Mouse (Mus musculus) C2C12 (cell line): ENCODE data around the gene Lhx6. TPM values are rescaled to one million over a fixed set of nuclear protein-coding genes. Genes with fewer than 3 reads are reported as not detected.

ENCODE experiments used
- H3K27me3 ChIP-seq: one replicate; pipeline ENCODE4 v1.6.1; 2011; ENCODE audit not compliant: control insufficient read depth, insufficient read depth, insufficient read length
- H3K36me3 ChIP-seq: one replicate; pipeline ENCODE4 v1.6.1; 2011; ENCODE audit not compliant: control insufficient read depth, insufficient read depth
- H3K4me3 ChIP-seq: one replicate; pipeline ENCODE4 v1.5.1; 2011; ENCODE audit warnings: mild to moderate bottlenecking, control low read depth; ENCODE audit not compliant: poor library complexity, insufficient read depth, severe bottlenecking
- H3K79me2 ChIP-seq: one replicate; pipeline ENCODE4 v1.6.1; 2011; ENCODE audit not compliant: control insufficient read depth, insufficient read depth
- H3K79me3 ChIP-seq: one replicate; pipeline ENCODE4 v1.6.1; 2011; ENCODE audit warnings: low read depth, control low read depth
- H3ac ChIP-seq: one replicate; pipeline ENCODE3; 2011; ENCODE audit warnings: low read depth; ENCODE audit not compliant: control insufficient read depth, insufficient read length
- CEBPB ChIP-seq: IDR thresholded peaks from one replicate; pipeline ENCODE4 v1.6.1; 2011; ENCODE audit warnings: low read depth, mild to moderate bottlenecking, control low read depth, moderate library complexity
- CTCF ChIP-seq: IDR thresholded peaks from one replicate; pipeline ENCODE4 v1.5.1; 2011; ENCODE audit not compliant: control insufficient read depth, insufficient read depth, insufficient read length
- FOSL1 ChIP-seq: IDR thresholded peaks from one replicate; pipeline ENCODE4 v1.8.0; 2011; ENCODE audit warnings: mild to moderate bottlenecking, low read length; ENCODE audit not compliant: poor library complexity, insufficient read depth, severe bottlenecking
- MAX ChIP-seq: IDR thresholded peaks from one replicate; pipeline ENCODE4 v1.6.1; 2011; ENCODE audit warnings: mild to moderate bottlenecking, control low read depth
- MYOD1 ChIP-seq: IDR thresholded peaks from one replicate; pipeline ENCODE4 v1.6.1; 2011; ENCODE audit warnings: low read depth; ENCODE audit not compliant: control insufficient read depth, insufficient read length
- MYOG ChIP-seq: IDR thresholded peaks from one replicate; pipeline ENCODE4 v1.6.1; 2011; ENCODE audit not compliant: control insufficient read depth, insufficient read length; ENCODE audit errors: extremely low read depth
- USF1 ChIP-seq: IDR thresholded peaks from one replicate; pipeline ENCODE4 v1.6.1; 2011; ENCODE audit warnings: low read depth, mild to moderate bottlenecking, control low read depth, moderate library complexity
- polyA plus RNA-seq: library from polyadenylated mRNA; unstranded; fragments of >200 nt; fragmentation: generic; extraction: Trizol; gene quantifications from one replicate; pipeline ENCODE4 v1.2.1, GENCODE M21; 2012; ENCODE audit warnings: missing spikeins

The Lhx6 gene
- polyA plus RNA-seq, 1 experiment: 6.6 TPM

DNA sequence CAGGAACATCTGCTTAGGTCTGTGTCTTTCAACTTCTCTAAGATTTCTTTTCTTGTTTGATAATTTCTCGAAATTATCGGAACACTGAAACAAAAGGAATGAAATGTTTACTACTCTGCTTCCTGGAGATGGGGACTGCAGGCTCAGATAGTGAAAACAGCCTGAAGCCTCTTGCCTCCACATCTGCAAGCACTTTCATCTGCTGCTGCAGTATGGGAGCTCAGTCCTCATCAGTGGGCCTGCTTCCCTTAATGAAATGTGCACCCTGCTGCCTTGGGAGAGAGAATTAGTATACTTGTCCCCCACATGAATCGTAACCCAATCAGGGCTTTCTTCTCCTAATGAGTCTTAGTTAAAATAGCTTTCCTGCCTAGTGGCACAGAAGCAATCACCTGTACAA is 23.8 kb upstream of the Lhx6 start:
- Histone ChIP-seq H3K79me2 (peaks cover 29% of the 10 kb centered on the region), H3K27me3 (no peaks in the 10 kb centered on the region), H3ac (no peak overlapping the region), H3K36me3 (peaks cover 78% of the 10 kb centered on the region), H3K4me3 (no peak overlapping the region), H3K79me3 (peaks cover 4% of the 10 kb centered on the region)
- TF ChIP-seq MYOD1 (no peak), MYOG (no peak), CEBPB (no peak), USF1 (no peak), MAX (no peak), CTCF (no peak), FOSL1 (no peak)

DNA sequence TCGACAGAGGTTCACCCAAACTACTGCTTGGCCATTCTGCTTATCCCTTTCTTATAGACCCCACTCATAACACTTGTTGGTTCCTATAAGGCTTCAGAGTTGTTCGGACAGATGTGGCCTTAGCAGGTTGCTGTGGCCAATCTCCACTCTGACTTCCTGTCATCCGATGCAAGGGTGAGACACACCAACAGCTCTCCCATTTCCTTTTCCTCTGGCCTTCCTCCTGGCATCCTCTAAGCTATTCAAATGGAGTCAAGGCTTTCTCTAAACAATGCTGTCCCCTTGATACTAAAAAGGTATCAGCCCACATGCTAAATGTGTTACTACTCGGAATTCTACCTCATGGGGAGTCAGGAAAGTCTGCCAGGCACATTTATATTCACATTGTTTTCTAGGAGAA is 22.8 kb upstream of the Lhx6 start:
- Histone ChIP-seq H3K4me3 (no peak overlapping the region), H3K79me3 (no peaks in the 10 kb centered on the region), H3K27me3 (no peaks in the 10 kb centered on the region), H3ac (no peak overlapping the region), H3K79me2 (peaks cover 18% of the 10 kb centered on the region), H3K36me3 (peaks cover 78% of the 10 kb centered on the region)
- TF ChIP-seq MYOG (no peak), FOSL1 (no peak), MAX (no peak), USF1 (no peak)

DNA sequence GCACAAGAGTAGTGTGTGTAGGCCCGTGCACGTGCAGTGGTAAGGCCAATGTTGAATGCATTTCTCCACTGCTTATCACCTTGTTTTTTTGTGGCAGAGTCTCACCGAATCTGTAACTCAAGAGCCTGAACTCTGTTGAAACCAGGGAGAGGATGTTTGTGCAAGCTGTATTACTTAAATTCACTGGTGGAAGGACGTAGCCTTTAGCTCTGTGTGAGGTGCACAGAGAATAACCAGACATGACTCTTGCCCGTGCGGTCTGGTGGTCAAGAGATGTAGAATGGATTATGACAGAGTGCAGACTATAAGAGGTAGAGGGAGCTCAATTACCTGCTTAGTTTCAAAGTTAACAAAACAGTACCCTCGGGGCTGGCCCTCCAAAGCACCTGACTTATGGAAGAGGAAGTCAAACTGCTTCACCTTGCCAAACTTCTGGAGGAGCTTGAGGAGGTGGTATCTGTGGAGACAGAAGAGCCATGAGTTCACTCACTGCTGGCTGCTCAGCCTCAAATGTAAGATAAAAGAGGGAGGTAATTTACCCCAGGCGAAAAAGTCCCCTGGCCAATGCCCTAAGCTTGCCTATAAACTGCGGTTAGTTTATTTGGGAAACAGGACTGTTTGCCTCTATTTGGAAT is 21.7 kb upstream of the Lhx6 start:
- Histone ChIP-seq H3K79me3 (no peaks in the 10 kb centered on the region), H3ac (no peak overlapping the region), H3K4me3 (no peak overlapping the region), H3K27me3 (no peaks in the 10 kb centered on the region), H3K36me3 (peaks cover 76% of the 10 kb centered on the region), H3K79me2 (peaks cover 18% of the 10 kb centered on the region)
- TF ChIP-seq MYOG (no peak), CEBPB (no peak), CTCF (no peak), MYOD1 (no peak), MAX (no peak), FOSL1 (no peak), USF1 (no peak)

DNA sequence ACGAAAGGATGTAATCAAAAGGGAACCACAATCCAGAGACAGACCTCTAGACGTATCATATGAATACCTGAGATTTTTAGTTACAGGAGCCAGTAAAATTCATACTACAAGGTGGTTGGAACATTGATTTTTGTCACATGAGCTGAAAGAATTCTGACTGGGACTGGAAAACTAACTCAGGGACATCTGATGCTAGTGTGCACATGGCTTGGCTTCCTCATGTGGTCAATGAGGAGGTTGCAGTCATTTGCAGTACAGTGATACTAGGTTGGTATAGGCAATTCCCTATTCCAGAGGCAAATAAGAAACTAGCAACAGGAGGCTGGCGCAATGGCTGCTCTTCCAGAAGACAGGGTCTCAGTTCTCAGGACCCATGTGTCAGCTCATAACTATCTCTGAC is 7.4 kb upstream of the Lhx6 start:
- Histone ChIP-seq H3K36me3 (peaks cover 16% of the 10 kb centered on the region), H3ac (no peak overlapping the region), H3K4me3 (no peak overlapping the region), H3K79me2 (no peaks in the 10 kb centered on the region), H3K27me3 (no peaks in the 10 kb centered on the region), H3K79me3 (no peaks in the 10 kb centered on the region)
- no peak for TF ChIP-seq MYOG
- no peak for TF ChIP-seq CEBPB
- no peak for TF ChIP-seq MYOD1
- no peak for TF ChIP-seq FOSL1
- TF ChIP-seq MAX: no peak
- TF ChIP-seq CTCF: no peak
- no peak for TF ChIP-seq USF1

DNA sequence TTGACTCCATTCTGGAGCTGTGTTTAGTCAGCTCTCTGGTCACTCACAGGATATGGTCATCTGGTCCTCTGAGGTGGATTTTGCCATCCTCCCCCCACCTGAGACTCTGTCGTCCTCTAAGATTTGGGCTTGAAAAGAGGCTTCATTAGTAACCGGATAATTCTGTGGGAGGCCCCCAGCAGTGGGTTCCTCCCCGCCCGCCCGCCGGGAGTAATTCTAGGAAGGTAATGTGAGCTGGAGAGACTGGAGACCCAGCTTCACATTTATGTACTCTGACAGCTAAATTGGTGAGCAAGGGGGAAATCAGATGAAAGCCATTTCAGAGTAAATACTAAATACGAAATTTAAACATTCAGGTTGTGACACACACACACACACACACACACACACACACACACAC is 3.4 kb upstream of the Lhx6 start:
- no peaks in the 10 kb centered on the region for H3K27me3 ChIP-seq
- no peak overlapping the region for H3ac ChIP-seq
- peaks cover 8% of the 10 kb centered on the region for H3K79me2 ChIP-seq
- no peaks in the 10 kb centered on the region for H3K36me3 ChIP-seq
- no peaks in the 10 kb centered on the region for H3K79me3 ChIP-seq
- H3K4me3 ChIP-seq: no peak overlapping the region
- TF ChIP-seq MAX: no peak
- TF ChIP-seq CTCF: no peak
- no peak for TF ChIP-seq USF1
- no peak for TF ChIP-seq MYOD1
- no peak for TF ChIP-seq CEBPB
- TF ChIP-seq FOSL1: no peak
- TF ChIP-seq MYOG: no peak

DNA sequence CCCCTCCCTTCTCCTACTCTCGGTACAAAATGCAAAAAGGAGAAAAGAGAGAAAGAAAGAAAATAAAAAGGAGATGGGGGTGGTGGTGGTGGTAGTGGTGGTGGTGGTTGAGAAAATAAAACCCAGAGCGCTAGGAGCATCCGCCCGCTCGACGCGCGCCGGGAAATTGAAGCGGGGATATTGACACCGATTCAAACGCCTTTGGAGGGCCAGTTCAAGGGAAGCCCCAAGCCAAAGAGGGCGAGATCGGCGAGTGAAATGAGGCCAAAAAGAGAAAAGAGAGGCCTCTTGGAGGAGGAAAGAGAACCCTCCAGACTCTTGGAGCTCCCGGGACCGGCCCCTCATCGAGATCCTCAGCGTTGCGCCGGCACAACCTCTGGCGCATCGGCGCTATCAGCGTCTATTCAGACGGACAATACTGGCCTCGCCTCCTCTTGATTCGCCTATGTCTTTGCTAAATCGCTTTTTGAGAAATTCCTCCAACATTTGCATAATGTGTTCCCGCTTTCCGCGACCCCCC is 712 bp downstream of the Lhx6 start:
- TF ChIP-seq USF1 (no peak), MYOD1 (no peak), MYOG (no peak), MAX (no peak), CTCF (no peak), CEBPB (no peak), FOSL1 (no peak)
- Histone ChIP-seq H3K27me3 (no peaks in the 10 kb centered on the region), H3K36me3 (peaks cover 3% of the 10 kb centered on the region), H3K79me3 (no peaks in the 10 kb centered on the region), H3K79me2 (peaks cover 8% of the 10 kb centered on the region), H3K4me3 (peak overlapping the region; percentile 60), H3ac (peak overlapping the region; percentile 90)
